Mouse (Mus musculus) heart, adult 2 months (tissue): ENCODE measurements around the gene Dlx3. TPM values are rescaled to one million over a fixed set of nuclear protein-coding genes. Genes with fewer than 3 reads are reported as not detected.

Source experiments
- DNase-seq, 2 experiments: peaks; one replicate each; pipeline ENCODE4 v3.0.0; 2021
- H3K27ac ChIP-seq: fragments of 200-600 bp; 2 replicates; pipeline ENCODE4 v1.8.1; 2022
- H3K27me3 ChIP-seq: fragments of 200-500 bp; 2 replicates; pipeline ENCODE4 v1.6.1; 2012; ENCODE audit warnings: mild to moderate bottlenecking, low read length, inconsistent platforms, mixed read lengths; ENCODE audit not compliant: control insufficient read depth, insufficient read depth
- H3K36me3 ChIP-seq: fragments of 200-500 bp; 2 replicates; pipeline ENCODE4 v1.6.1; 2012; ENCODE audit warnings: low read length, inconsistent platforms; ENCODE audit not compliant: control insufficient read depth, insufficient read depth
- H3K4me1 ChIP-seq: fragments of 200-500 bp; 2 replicates; pipeline ENCODE4 v1.6.1; 2011; ENCODE audit warnings: low read length; ENCODE audit not compliant: control insufficient read depth, insufficient read depth
- H3K4me3 ChIP-seq: fragments of 200-600 bp; 2 replicates; pipeline ENCODE4 v1.8.1; 2022
- H3K79me2 ChIP-seq: fragments of 200-500 bp; replicated peaks from 2 replicates; pipeline ENCODE4 v1.6.1; 2012; ENCODE audit warnings: mild to moderate bottlenecking, inconsistent platforms, low read length, moderate library complexity, mixed read lengths; ENCODE audit not compliant: control insufficient read depth, insufficient read depth
- H3K9ac ChIP-seq: fragments of 200-500 bp; 2 replicates; pipeline ENCODE4 v1.6.1; 2012; ENCODE audit warnings: low read depth, mild to moderate bottlenecking, control low read depth, inconsistent platforms, low read length, mixed read lengths
- CTCF ChIP-seq: fragments of 200-600 bp; IDR thresholded peaks from 2 replicates; pipeline ENCODE4 v1.8.1; 2022; ENCODE audit warnings: antibody characterized with exemption, mild to moderate bottlenecking, moderate library complexity
- EP300 ChIP-seq: fragments of 200-500 bp; IDR thresholded peaks from 2 replicates; pipeline ENCODE4 v1.6.1; 2011; ENCODE audit warnings: low read depth, low read length, control low read depth; ENCODE audit not compliant: insufficient read depth
- POLR2A ChIP-seq: fragments of 200-500 bp; IDR thresholded peaks from 2 replicates; pipeline ENCODE4 v1.6.1; 2011; ENCODE audit warnings: mild to moderate bottlenecking, low read depth, low read length, control low read depth; ENCODE audit not compliant: insufficient read depth
- WGBS: fragments of 180-500 bp; shearing (Covaris S2); methylation state at CpG from one replicate; pipeline ENCODE4 v1.1.7; 2018; 5-methylcytosine and 5-hydroxymethylcytosine counted together
- intact Hi-C: fragments of 180-260 bp; cut with DNase I; formaldehyde crosslinking; loops from one replicate; pipeline ENCODE4 v1.15.1; 2025
- polyA plus RNA-seq: library from polyadenylated mRNA; depleted of rRNA; stranded (reverse); fragments of >200 nt; gene quantifications from 2 replicates; pipeline ENCODE4 v1.2.3, GENCODE M21; 2012
- total RNA-seq, 2 experiments: library from RNA; stranded (reverse); gene quantifications; 2 replicates each; pipeline ENCODE4 v1.2.3; 2021

Dlx3 gene
- total and polyA plus RNA-seq, 3 experiments: not detected

DNA sequence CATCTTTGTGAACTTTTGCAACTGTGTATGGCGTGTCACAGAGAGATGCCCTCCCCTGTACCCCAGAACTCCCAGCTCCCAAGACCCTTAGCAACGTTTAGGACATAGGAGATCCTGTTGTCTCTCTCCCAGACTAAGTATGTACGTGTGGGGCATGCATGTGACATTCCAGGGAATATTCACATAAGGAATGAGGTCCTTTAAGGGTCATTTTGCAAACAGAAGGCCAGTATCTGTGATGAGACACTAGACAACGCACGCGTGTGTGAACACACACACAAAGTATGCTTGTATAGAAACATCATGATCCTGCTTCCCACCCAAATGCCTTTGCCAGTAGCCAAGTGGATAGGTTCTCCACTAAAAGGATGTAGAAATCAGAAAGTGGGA is 2.2 kb downstream of the Dlx3 start:
- no peak for TF ChIP-seq POLR2A
- TF ChIP-seq CTCF: no peak
- no peak for TF ChIP-seq EP300
- Histone ChIP-seq H3K27me3 (peaks cover 30% of the 10 kb centered on the region), H3K27ac (no peak overlapping the region), H3K79me2 (no peaks in the 10 kb centered on the region), H3K36me3 (no peaks in the 10 kb centered on the region), H3K9ac (no peak overlapping the region), H3K4me3 (no peak overlapping the region), H3K4me1 (peaks cover under 1% of the 10 kb centered on the region; the same call in 1 of the 2 replicates)
- DNase-seq: no peak
- WGBS: 63% methylated on average over 6 of the region's 6 CpGs
- intact Hi-C loops: no loop called here

DNA sequence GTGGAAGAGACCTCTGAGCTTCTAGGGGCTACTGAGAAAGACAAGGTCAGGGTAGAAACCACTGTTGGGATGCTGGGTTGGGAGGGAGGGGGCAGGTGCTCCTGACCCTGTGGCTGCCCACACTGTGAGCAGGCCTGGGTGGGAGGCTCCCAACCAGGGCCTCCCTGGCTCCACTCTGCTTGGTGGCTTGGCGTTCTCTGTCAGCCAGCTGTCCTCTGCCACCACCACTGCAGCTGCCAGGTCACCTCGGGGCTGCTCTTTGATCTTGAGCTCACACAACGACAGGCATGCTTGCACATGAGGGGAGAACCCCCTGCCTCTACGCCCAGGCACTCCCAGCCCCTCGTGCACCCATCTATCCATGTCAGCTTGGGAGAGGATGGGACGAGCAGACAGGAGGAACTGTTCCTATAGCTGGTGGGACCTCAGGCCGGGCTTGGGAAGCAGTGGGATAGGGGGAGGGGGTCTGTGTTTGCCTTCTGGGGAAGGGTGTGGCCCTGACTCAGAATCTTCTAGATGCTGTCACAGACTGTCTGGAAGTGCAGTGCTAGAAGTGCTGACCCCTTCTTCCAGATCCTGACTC is 5.5 kb downstream of the Dlx3 start:
- H3K9ac ChIP-seq: no peak overlapping the region
- no peaks in the 10 kb centered on the region for H3K36me3 ChIP-seq
- H3K4me1 ChIP-seq: no peaks in the 10 kb centered on the region
- H3K4me3 ChIP-seq: no peak overlapping the region
- H3K27ac ChIP-seq: no peak overlapping the region
- TF ChIP-seq CTCF: no peak
- TF ChIP-seq POLR2A: no peak
- no peak for TF ChIP-seq EP300
- WGBS: 54% methylated on average over 7 of the region's 7 CpGs
- DNase-seq: no peak
- intact Hi-C loops: no loop called here
- no peaks in the 10 kb centered on the region for H3K79me2 ChIP-seq
- H3K27me3 ChIP-seq: peaks cover 22% of the 10 kb centered on the region

DNA sequence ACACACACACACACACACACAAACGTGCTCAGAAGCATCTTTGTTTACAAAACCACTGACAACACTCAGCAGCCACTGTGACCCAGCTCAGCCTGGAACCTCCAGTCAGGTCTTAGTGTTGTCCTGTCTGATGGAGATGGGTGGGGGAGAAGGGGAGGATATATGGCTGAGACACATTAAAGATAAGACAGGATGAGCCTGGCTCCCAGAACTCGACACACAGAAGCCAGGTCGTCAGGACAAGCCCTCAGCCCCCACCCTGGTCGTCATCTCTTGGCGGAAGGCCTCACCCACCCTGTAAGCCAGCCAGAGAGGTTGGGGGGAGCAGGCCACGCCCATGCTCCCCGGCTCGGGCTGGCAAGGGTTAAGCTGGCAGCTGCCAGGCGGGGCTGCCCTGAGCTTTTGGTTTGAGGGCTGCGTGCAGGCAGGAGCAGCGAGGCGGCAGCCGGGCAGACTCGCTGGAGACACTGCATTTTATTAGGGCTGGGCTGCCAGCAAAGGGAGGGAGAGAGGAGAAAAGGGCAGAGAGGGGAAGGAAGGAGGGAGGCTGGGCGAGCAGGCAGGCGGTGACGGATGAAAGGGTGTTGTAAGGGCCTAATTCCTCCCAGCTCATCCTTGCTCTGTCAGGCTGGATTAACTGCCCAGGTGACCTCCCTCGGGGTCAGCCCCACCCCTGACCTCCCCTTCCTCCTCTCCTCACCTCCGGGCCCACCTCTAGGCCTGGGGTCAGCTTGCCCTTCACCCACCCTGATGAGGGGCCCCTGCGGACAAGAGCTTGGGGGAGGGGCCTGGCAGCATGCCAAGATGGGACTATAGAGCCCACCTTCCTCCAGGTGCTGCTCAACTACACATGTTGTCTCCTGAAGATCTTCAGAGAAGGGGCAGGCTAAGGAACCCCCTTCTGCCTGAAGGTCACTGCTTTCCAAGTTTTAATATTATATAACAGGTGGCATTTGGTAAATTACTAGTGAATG is 6.6 kb downstream of the Dlx3 start:
- no peaks in the 10 kb centered on the region for H3K4me1 ChIP-seq
- no peaks in the 10 kb centered on the region for H3K79me2 ChIP-seq
- no peak overlapping the region for H3K9ac ChIP-seq
- WGBS: 6% methylated on average over 20 of the region's 20 CpGs
- H3K27me3 ChIP-seq: peaks cover 18% of the 10 kb centered on the region
- H3K27ac ChIP-seq: no peak overlapping the region
- peak in 1 of 2 experiments; percentile 11 for DNase-seq
- intact Hi-C loops: no loop called here
- H3K36me3 ChIP-seq: no peaks in the 10 kb centered on the region
- TF ChIP-seq EP300: no peak
- TF ChIP-seq CTCF: no peak
- TF ChIP-seq POLR2A: no peak
- no peak overlapping the region for H3K4me3 ChIP-seq

DNA sequence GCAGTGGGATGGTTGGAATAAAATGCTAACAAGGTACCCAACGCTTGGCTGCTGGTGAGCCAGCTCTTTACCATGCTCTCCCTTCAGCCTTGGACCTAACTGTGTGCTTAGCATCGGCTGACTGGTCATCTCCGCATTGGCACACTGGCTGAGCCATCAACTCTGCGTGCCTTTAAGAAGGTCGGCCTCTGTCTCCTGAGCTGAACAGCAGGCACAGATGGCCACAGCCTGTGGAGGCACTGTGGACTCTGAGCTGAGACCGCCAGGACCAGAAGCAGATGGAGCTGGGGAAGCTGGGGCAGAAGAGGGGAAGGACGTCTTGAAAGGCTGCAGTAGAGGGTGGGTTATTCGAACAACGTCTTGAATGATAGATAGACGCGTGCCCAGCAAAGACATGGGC is 8.4 kb downstream of the Dlx3 start:
- Histone ChIP-seq H3K79me2 (no peaks in the 10 kb centered on the region), H3K36me3 (no peaks in the 10 kb centered on the region), H3K27ac (no peak overlapping the region), H3K9ac (no peak overlapping the region), H3K4me3 (no peak overlapping the region), H3K4me1 (no peaks in the 10 kb centered on the region), H3K27me3 (peaks cover 13% of the 10 kb centered on the region)
- DNase-seq: no peak
- WGBS: 70% methylated on average over 11 of the region's 11 CpGs
- intact Hi-C loops: no loop called here
- no peak for TF ChIP-seq POLR2A
- no peak for TF ChIP-seq EP300
- TF ChIP-seq CTCF: no peak

DNA sequence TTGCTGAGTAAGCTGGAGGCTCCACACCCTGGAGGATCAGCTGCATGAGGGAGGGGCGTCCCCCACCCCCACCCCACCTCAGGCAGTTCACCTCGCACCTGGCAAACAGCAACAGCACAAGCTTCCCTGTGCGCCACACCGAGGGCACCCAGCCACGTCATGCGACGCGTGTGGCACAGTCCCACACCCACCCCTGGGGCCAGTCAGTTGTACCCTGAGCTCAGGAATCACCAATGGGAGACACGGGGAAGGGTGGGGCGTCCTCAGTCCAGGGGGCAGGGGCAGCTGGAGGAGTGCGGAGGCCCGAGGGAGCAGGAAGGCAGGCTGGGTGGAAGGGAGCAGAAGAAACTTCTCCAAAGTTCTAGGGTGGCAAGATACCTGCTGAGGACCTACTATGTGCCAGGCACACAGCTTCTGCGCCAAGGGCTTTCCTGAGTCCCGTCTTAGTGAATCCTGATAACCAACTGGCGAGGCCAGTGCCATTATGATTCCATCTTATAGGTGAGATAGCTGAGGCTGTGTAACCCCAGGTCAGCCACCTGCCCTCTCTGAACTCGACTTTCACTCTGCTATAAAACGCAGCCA is 10.8 kb downstream of the Dlx3 start:
- DNase-seq: no peak
- intact Hi-C loops: no loop called here
- Histone ChIP-seq H3K4me3 (no peak overlapping the region), H3K79me2 (no peaks in the 10 kb centered on the region), H3K27me3 (peaks cover 2% of the 10 kb centered on the region; the same call in 1 of the 2 replicates), H3K9ac (no peak overlapping the region), H3K27ac (no peak overlapping the region), H3K4me1 (no peaks in the 10 kb centered on the region), H3K36me3 (no peaks in the 10 kb centered on the region)
- 75% methylated on average over 17 of the region's 17 CpGs for WGBS
- TF ChIP-seq CTCF (no peak), EP300 (no peak), POLR2A (no peak)

DNA sequence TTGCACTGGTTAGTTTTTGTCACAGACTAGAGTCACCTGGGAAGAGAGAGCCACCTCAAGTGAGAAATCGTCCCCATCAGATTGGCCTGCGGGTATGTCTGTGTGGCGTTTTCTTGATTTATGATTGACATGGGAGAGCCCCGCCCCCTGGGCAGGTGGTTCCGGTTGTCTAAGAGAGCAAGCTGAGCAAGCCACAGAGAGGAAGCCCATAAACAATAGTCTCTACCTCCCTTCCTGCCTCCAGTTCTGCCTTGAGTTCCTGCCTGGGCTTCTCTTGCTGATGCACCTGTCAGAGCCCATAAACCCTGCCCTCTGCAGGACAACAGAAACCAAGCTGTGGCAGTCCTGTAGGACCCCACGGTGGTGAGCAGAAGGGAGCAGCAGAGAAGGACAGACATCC is 13.4 kb downstream of the Dlx3 start:
- H3K4me1 ChIP-seq: no peaks in the 10 kb centered on the region
- WGBS: 48% methylated on average over 6 of the region's 6 CpGs
- DNase-seq: no peak
- intact Hi-C loops: no loop called here
- no peaks in the 10 kb centered on the region for H3K36me3 ChIP-seq
- H3K27me3 ChIP-seq: peaks cover 2% of the 10 kb centered on the region; the same call in 1 of the 2 replicates
- no peaks in the 10 kb centered on the region for H3K79me2 ChIP-seq
- TF ChIP-seq EP300 (no peak), CTCF (no peak), POLR2A (no peak)
- H3K9ac ChIP-seq: no peak overlapping the region
- H3K4me3 ChIP-seq: no peak overlapping the region
- H3K27ac ChIP-seq: no peak overlapping the region
